Mouse (Mus musculus) kidney, adult 2 months (tissue): ENCODE measurements around the gene Slc19a1.

Experiments
- CTCF ChIP-seq: fragments of 200-500 bp; conservative IDR thresholded peaks from 2 replicates; pipeline ENCODE4 v1.5.1; 2011; ENCODE audit warnings: low read depth, mild to moderate bottlenecking, control low read depth, low read length, moderate library complexity, mixed read lengths; ENCODE audit not compliant: insufficient read depth, insufficient read length
- POLR2A ChIP-seq: fragments of 200-500 bp; IDR thresholded peaks from one replicate; pipeline ENCODE4 v1.6.1; 2011; ENCODE audit warnings: low read depth, low read length, control low read depth

GRCm38 (mm10) chr10:77061426-77061825, 29.4 kb downstream of the Slc19a1 start:
- TF ChIP-seq CTCF: no peak
- TF ChIP-seq POLR2A: no peak
